Mouse (Mus musculus): Measurements from ENCODE around the gene Pecam1. TPM values are rescaled to one million over a fixed set of nuclear protein-coding genes. Genes with fewer than 3 reads are reported as not detected.

Pecam1 gene
- polyA plus RNA-seq (2014; fragmentation: Illumina TruSeq; extraction: RNeasy Lipid Tissue Mini Kit (QIAGEN cat#74804); ENCODE audit: low read depth, low replicate concordance), result 24.8 TPM

DNA sequence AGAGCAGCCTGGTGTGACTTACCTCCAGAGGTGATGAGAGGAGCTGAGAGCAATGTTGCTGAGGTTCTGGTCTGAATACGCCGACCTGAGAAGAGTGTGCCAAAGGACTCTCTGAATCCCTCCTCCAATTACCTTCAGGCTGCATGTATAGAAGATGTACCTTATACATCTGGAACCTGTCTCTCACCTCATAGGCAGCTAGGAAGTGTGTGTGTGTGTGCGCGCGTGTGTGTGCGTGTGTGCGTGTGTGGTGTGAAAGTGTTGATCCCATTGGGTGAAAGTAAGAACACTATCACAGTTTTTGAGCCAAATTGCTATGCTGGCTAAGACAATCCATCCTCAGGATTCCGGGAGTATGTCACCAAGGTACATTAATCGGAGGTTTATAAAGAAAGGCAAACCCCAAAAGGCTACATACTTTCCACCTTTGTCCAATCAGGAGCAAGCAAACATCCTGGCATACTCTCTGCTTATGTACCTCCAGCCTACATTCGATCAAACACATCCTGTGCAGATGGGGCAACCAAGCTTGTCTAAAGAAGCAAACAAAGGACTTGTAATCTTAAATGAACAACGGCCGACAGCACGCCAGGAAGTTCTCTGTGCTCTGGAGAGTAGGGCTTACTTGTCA lies at the start of gene Pecam1:
Gene Pecam1, minus strand, starts transcription at position 508 of the 631 bp plus-strand sequence.

DNA sequence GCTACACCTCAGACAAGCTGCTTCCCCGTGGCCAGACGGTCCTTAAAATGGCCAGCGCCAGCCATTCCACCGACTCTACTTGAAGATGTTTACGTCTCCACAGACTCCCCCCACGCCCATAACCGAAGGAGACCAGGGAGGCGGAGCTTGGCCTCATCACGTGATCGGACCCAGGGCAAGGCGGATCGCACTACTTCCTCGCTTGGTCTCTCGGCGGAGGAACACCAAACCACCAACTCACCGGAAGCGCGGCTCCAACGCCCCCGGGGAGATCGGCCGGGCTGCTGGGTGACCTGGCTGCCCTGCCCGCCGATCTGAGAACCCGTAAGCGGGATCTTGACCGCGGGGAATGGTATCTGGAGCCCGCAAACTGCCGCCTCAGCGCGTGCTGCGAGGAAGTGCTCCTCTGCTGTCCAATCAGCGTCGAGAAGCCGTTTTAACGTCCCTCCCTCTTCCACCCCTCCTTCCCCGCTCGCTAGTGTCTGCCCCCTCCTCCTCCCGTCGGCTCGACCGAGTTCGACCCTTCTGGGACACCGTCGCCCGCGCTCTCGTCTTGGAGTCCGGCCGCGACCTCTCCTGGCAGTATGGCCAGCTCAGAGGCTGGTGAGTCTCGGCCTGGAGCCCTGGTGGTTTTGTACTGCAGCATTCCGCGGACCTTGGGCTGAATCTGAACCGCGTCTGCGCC lies 38.5 kb upstream of the Pecam1 start, which contains the start of the genes Ddx5 and Cep95:
Gene Ddx5, minus strand, starts transcription at position 411 of the 685 bp plus-strand sequence.
Gene Cep95, plus strand, starts transcription at position 478 of the 685 bp plus-strand sequence.

DNA sequence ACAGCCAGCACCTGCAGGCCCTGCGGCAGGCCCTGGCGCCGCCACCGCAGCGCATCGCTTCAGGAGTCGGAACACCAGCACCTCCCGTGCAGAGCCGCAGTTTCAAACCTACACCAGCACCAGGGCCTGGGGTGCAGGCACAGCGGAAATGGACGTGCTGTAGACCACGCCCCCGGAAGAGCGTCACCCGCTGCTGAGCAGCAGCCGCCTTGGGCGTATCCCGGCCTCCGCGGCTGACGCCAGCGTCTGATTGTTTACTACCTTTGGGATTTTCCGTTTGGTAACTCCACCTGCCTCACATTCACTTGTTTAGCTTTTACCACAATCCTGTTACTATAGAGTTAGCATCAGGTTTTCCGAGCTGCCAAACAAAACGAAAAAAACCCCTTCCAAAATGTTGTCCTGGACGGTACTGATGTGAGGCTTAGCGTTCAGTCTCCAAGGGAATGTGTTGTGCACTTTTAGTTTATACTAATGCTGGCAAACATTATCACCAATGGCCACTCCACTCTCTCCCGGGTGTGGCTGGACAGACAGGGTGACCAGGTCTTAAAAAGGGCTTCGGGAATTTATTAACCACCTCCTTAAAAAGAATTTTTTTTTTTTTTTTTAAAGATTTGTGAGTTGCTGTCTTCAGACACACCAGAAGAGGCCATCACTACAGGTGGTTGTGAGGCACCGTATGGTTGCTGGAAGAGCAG lies 29.1 kb upstream of the Pecam1 start, which contains the start of gene Polg2:
Gene Polg2, minus strand, starts transcription at position 150 of the 701 bp plus-strand sequence.

DNA sequence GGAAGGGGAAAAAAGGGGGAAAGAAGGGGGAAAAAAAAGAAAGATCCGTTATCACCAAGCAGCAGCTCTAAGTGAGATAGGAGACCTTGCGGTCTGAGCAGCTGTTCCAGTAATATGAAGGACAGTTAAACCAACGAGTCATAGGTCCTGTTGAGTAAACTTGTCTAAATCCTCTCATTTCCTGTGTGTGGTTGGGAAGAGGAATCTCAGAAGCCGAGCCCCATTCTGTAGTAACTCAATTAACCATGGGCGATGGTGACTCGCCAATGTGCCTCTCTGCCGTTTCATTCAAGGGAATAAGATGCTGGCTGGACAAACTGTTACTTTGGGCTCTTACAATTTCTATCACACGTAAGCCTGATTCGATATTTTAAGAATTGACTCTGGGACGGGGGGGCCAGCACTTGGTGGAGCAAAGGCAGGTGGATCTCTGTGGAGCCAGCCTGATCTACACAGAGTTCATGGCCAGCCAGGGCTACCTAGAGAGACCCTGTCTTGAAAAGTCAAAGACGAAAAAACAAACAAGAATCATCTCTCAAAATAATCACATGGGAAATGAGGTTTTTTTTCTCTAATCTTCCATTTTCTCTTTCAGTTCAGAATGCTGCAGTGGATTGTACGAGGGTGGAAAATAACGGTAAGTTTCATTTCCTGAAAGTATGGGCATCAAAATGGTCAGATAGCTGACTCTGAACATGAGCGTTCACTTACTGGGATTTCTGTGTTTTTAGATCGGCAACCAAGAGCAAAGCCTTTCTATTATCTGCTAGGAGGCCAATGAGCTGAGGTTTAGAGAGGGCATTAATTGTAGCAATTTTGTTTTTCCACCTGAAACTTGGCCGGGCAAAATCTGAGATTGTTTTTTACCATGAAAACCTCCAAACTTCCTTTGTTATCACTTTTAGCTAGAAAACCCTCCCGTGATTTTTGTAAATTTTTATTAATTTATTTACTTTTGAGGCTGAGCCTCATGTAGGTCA lies 901 bp upstream of the Pecam1 start, which contains the start of gene Milr1:
Gene Milr1, plus strand, starts transcription at position 188 of the 980 bp plus-strand sequence.

DNA sequence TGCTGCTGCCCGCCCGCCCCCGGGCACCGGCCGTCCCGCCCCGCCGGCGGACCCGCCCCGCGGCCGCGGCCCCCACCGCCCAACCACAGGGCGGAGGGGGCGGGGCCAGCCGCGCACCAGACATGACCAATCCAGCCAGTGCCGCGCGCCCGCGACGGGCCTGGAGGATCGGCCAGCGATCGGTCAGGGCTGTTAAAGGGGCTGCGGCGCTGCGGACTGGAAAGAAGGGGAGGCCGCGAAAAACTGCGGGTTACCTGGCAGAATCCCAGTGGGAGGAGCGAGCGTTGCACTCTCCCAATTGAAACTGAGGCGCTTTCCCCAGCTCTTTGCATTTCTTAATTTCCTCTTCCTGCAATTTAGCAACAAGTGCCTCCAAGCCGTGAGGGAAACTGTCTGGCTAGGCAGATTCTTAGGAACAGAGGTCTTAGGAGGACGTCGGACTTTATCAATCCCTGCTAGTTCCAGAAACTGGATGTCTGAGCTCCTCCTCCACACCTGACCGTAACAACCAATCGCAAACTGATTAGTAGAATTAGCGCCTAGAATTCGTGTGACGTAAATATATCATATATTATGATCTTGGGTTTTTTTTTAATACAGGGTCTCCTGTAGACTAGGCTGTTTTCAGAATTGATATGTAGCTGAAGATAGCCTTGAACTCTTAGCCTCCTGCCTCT lies 137.3 kb downstream of the Pecam1 start, which contains the start of gene Tex2:
Gene Tex2, minus strand, starts transcription at position 463 of the 677 bp plus-strand sequence.

Other genes with a start within 250 kb of the Pecam1 start
- 56.5 TPM for gene Tex2, start 137.2 kb downstream of the Pecam1 start, polyA plus RNA-seq (2014; fragmentation: Illumina TruSeq; extraction: RNeasy Lipid Tissue Mini Kit (QIAGEN cat#74804); ENCODE audit: low read depth, low replicate concordance)
- gene Milr1, start 598 bp upstream of the Pecam1 start, polyA plus RNA-seq (2014; fragmentation: Illumina TruSeq; extraction: RNeasy Lipid Tissue Mini Kit (QIAGEN cat#74804); ENCODE audit: low read depth, low replicate concordance), result 0.61 TPM
- gene Polg2, start 28.9 kb upstream of the Pecam1 start, polyA plus RNA-seq (2014; fragmentation: Illumina TruSeq; extraction: RNeasy Lipid Tissue Mini Kit (QIAGEN cat#74804); ENCODE audit: low read depth, low replicate concordance), result 5.5 TPM
- 996 TPM for gene Ddx5, start 38.6 kb upstream of the Pecam1 start, polyA plus RNA-seq (2014; fragmentation: Illumina TruSeq; extraction: RNeasy Lipid Tissue Mini Kit (QIAGEN cat#74804); ENCODE audit: low read depth, low replicate concordance)
- 17.0 TPM for gene Cep95, start 38.6 kb upstream of the Pecam1 start, polyA plus RNA-seq (2014; fragmentation: Illumina TruSeq; extraction: RNeasy Lipid Tissue Mini Kit (QIAGEN cat#74804); ENCODE audit: low read depth, low replicate concordance)
- gene Smurf2, start 170.1 kb upstream of the Pecam1 start, polyA plus RNA-seq (2014; fragmentation: Illumina TruSeq; extraction: RNeasy Lipid Tissue Mini Kit (QIAGEN cat#74804); ENCODE audit: low read depth, low replicate concordance), result 80.2 TPM
- gene Kpna2, start 248.9 kb upstream of the Pecam1 start, polyA plus RNA-seq (2014; fragmentation: Illumina TruSeq; extraction: RNeasy Lipid Tissue Mini Kit (QIAGEN cat#74804); ENCODE audit: low read depth, low replicate concordance), result 41.0 TPM